Mouse (Mus musculus): ENCODE measurements around the gene Vps37b. TPM values are rescaled to one million over a fixed set of nuclear protein-coding genes. Genes with fewer than 3 reads are reported as not detected.

The Vps37b gene
- total and polyA plus RNA-seq, 2 experiments from 2014 or later: 51.4 to 55.7 TPM

DNA sequence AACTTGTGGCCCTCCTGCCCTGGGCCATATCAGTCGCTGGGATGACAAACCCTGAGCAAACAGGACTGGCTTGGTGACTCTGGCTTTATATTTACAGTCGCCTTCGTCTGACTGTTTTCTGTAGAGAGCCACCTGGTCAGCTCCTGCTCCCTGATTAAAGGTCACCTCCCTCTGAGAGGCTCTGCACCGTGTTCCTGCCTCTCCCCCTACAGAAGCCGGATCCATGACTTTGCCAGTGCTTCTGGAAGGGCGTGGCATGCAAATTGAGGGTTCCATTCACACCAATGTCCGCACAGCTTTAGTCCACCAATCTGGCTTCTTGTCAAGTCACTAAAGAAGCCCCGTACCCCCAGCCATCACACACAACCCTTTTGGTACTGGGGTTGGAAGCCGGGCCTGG lies 44.5 kb upstream of the Vps37b start:
- Histone ChIP-seq H3K27ac (ENCODE audit: low read depth) (no peak overlapping the region), H3K27me3 (ENCODE audit: control insufficient read depth, insufficient read depth, low read length) (no peaks in the 10 kb centered on the region), H3K9me3 (replicated peaks; ENCODE audit: control insufficient read depth, low read length) (no peaks in the 10 kb centered on the region), H3K36me3 (replicated peaks; ENCODE audit: control insufficient read depth, insufficient read depth, low read length) (no peaks in the 10 kb centered on the region), H3K4me2 (ENCODE audit: low read depth, low read length) (no peak overlapping the region), H3K4me1 (ENCODE audit: control insufficient read depth, insufficient read depth) (peaks cover 14% of the 10 kb centered on the region), H3K4me3 (ENCODE audit: low read depth, low read length) (no peak overlapping the region), H3K9ac (replicated peaks; ENCODE audit: low read depth, low read length) (no peak overlapping the region)
- no peak for ATAC-seq (ENCODE audit: insufficient read depth, low read depth)
- DNase-seq (ENCODE audit: low spot score): no peak
- TF ChIP-seq EP300 (IDR thresholded peaks at IDR 0.05; ENCODE audit: low read depth) (no peak), CTCF (IDR thresholded peaks at IDR 0.05; ENCODE audit: low read depth) (no peak)
- WGBS: 57% methylated on average over 9 of the region's 9 CpGs

DNA sequence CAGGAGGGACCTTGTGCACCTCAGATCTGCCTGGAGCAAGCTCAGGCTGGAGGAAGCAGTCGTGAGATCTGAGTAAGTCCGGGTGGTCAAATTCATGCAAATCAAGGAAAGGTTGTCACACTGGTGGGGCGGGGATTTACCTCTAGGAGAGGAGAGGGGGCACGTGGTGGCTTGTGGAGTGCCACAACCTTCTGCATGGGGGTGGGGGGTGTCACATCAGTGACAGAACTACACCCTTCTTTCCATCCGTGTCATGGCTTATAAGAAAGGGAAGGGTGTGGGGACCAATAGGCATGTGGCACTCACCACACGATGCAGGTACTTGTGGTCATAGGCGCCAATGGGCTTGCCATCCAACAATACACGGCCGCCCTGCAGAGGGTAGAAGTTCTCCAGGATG lies 43.6 kb upstream of the Vps37b start:
- Histone ChIP-seq H3K9ac (replicated peaks; ENCODE audit: low read depth, low read length) (no peak overlapping the region), H3K27ac (ENCODE audit: low read depth) (no peak overlapping the region)
- ATAC-seq (ENCODE audit: insufficient read depth, low read depth): no peak

DNA sequence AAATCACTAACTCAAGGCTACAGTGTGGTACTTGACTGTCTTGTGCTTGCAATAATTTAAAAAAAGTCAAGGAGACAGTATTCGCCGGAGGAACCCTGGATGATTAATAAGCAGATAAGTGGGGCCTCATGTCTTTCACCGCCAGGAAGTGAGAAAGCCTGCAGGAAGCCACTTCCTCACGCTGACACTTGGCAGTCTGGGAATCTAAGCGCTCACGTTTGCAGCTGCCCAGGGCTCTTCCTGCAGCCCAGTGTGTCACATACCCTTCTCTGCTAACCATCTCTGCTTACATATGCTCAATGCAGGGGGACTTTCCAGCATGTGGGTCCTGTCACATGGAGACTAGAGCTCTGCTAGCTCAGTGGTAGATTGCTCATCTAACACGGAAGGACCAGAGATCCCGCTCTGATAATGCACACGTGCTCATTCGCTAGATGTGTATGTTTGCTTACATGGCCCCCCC lies 42.8 kb upstream of the Vps37b start:
- DNase-seq (ENCODE audit: low spot score): no peak
- peaks cover 14% of the 10 kb centered on the region for H3K4me1 ChIP-seq (ENCODE audit: control insufficient read depth, insufficient read depth)

More for the DNA sequence above, 43.6 kb upstream of the Vps37b start:
- Histone ChIP-seq H3K4me3 (ENCODE audit: low read depth, low read length) (no peak overlapping the region), H3K9me3 (replicated peaks; ENCODE audit: control insufficient read depth, low read length) (no peaks in the 10 kb centered on the region), H3K4me2 (ENCODE audit: low read depth, low read length) (no peak overlapping the region), H3K36me3 (replicated peaks; ENCODE audit: control insufficient read depth, insufficient read depth, low read length) (no peaks in the 10 kb centered on the region), H3K4me1 (ENCODE audit: control insufficient read depth, insufficient read depth) (peaks cover 14% of the 10 kb centered on the region), H3K27me3 (ENCODE audit: control insufficient read depth, insufficient read depth, low read length) (no peaks in the 10 kb centered on the region)
- DNase-seq (ENCODE audit: low spot score): no peak
- 63% methylated on average over 9 of the region's 9 CpGs for WGBS
- TF ChIP-seq CTCF (IDR thresholded peaks at IDR 0.05; ENCODE audit: low read depth) (no peak), EP300 (IDR thresholded peaks at IDR 0.05; ENCODE audit: low read depth) (no peak)

DNA sequence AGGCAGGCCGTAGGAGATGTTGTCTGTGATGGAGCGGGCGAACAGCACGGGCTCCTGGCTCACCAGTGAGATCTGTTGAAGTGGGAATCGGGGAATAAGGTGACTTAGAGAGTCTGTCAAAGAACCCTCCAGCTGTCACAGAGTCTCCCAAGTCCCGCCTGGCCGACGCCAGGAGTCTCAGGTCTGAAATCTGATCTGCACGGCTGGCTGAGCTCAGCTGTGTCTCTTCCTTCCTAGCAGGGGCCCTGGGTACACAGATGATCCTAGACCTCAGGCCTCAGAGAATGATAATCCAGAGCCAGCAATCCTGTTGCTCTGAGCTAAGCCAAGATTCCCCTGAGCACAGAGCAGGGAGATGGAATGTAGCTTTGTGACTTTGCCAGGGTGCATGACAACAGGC lies 41.6 kb upstream of the Vps37b start:
- Histone ChIP-seq H3K4me1 (ENCODE audit: control insufficient read depth, insufficient read depth) (peaks cover 6% of the 10 kb centered on the region), H3K36me3 (replicated peaks; ENCODE audit: control insufficient read depth, insufficient read depth, low read length) (no peaks in the 10 kb centered on the region), H3K27ac (ENCODE audit: low read depth) (peak overlapping the region; percentile 46; the same call in 1 of the 2 replicates), H3K4me2 (ENCODE audit: low read depth, low read length) (no peak overlapping the region), H3K27me3 (ENCODE audit: control insufficient read depth, insufficient read depth, low read length) (no peaks in the 10 kb centered on the region), H3K9ac (replicated peaks; ENCODE audit: low read depth, low read length) (no peak overlapping the region), H3K4me3 (ENCODE audit: low read depth, low read length) (no peak overlapping the region), H3K9me3 (replicated peaks; ENCODE audit: control insufficient read depth, low read length) (no peaks in the 10 kb centered on the region)
- 49% methylated on average over 9 of the region's 9 CpGs for WGBS
- DNase-seq (ENCODE audit: low spot score) (no peak), ATAC-seq (ENCODE audit: insufficient read depth, low read depth) (no peak)
- TF ChIP-seq CTCF (IDR thresholded peaks at IDR 0.05; ENCODE audit: low read depth) (no peak), EP300 (IDR thresholded peaks at IDR 0.05; ENCODE audit: low read depth) (no peak)

More for the DNA sequence above, 42.8 kb upstream of the Vps37b start:
- Histone ChIP-seq H3K27ac (ENCODE audit: low read depth) (no peak overlapping the region; the same call in 1 of the 2 replicates), H3K36me3 (replicated peaks; ENCODE audit: control insufficient read depth, insufficient read depth, low read length) (no peaks in the 10 kb centered on the region), H3K4me2 (ENCODE audit: low read depth, low read length) (no peak overlapping the region), H3K4me3 (ENCODE audit: low read depth, low read length) (no peak overlapping the region), H3K9ac (replicated peaks; ENCODE audit: low read depth, low read length) (no peak overlapping the region), H3K9me3 (replicated peaks; ENCODE audit: control insufficient read depth, low read length) (no peaks in the 10 kb centered on the region), H3K27me3 (ENCODE audit: control insufficient read depth, insufficient read depth, low read length) (no peaks in the 10 kb centered on the region)
- 48% methylated on average over 10 of the region's 10 CpGs for WGBS
- TF ChIP-seq EP300 (IDR thresholded peaks at IDR 0.05; ENCODE audit: low read depth) (no peak), CTCF (IDR thresholded peaks at IDR 0.05; ENCODE audit: low read depth) (no peak)
- no peak for ATAC-seq (ENCODE audit: insufficient read depth, low read depth)

DNA sequence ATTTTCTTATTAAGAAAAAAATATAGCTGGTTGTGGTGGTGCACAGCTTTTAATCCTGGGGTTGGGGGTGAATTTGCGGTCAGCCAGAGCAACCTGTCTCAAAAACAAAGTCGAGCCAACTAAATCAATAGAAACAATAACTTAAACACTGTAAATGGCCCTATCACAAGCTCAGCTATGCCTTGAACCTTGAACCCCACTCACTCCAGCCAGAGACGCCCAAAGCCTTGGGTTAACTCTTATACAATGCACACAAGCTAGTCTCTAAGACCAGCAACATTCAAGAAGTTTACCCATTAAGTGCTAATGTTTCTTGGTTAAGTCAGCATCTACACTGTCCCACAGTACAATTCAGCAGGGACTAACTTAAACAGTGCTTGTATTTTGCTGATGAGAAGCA lies 37.6 kb upstream of the Vps37b start:
- no peaks in the 10 kb centered on the region for H3K9me3 ChIP-seq (replicated peaks; ENCODE audit: control insufficient read depth, low read length)
- DNase-seq (ENCODE audit: low spot score): no peak
- peaks cover 6% of the 10 kb centered on the region for H3K4me1 ChIP-seq (ENCODE audit: control insufficient read depth, insufficient read depth)
- 89% methylated on average over 3 of the region's 3 CpGs for WGBS
- H3K4me3 ChIP-seq (ENCODE audit: low read depth, low read length): no peak overlapping the region
- no peaks in the 10 kb centered on the region for H3K36me3 ChIP-seq (replicated peaks; ENCODE audit: control insufficient read depth, insufficient read depth, low read length)
- TF ChIP-seq CTCF (IDR thresholded peaks at IDR 0.05; ENCODE audit: low read depth): no peak
- TF ChIP-seq EP300 (IDR thresholded peaks at IDR 0.05; ENCODE audit: low read depth): no peak
- no peak overlapping the region for H3K27ac ChIP-seq (ENCODE audit: low read depth)
- ATAC-seq (ENCODE audit: insufficient read depth, low read depth): no peak
- H3K4me2 ChIP-seq (ENCODE audit: low read depth, low read length): no peak overlapping the region
- no peak overlapping the region for H3K9ac ChIP-seq (replicated peaks; ENCODE audit: low read depth, low read length)
- no peaks in the 10 kb centered on the region for H3K27me3 ChIP-seq (ENCODE audit: control insufficient read depth, insufficient read depth, low read length)
